Mouse (Mus musculus): ENCODE results near the gene Zfp213.
A peak's percentile ranks its signal among the peaks of the same experiment; 100 is the strongest.

Gene Zfp213

DNA sequence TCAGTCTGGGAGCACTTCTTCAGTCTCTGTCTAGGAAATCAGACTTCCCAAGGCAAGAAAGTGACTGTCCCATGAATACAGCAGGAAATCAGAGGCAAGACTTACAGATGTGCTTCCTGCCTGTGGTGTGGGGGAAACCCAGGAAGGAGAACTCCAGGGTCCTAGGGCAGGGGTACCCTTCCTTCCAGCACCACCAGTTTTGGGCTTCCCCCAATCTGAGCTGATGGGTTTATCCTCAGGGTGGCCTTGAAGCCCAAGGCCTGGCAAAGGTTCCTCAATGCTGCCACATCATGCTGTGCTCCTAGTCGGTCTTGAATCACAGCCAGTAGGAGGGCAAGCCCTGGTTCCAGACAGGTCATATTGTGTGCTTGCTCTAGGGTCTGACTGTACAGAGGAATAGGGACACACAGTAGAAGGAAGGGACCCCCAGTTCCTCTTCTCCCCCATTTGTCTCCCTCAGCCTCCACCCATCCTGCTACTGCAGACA lies 10.4 kb downstream of the Zfp213 start:
- DNase-seq (ENCODE audit: low read depth, low spot score), result no peak
- Histone ChIP-seq H3K36me3 (ENCODE audit: control insufficient read depth, insufficient read depth, low read length, poor library complexity, severe bottlenecking) (peaks cover 2% of the 10 kb centered on the region; the same call in 1 of the 2 replicates), H3K27me3 (ENCODE audit: control insufficient read depth, insufficient read depth, low read length, poor library complexity, severe bottlenecking) (no peaks in the 10 kb centered on the region)

- DNase-seq (ENCODE audit: low read depth, low spot score), result no peak
- H3K27me3 ChIP-seq (ENCODE audit: control insufficient read depth, insufficient read depth, low read length, poor library complexity, severe bottlenecking), result no peaks in the 10 kb centered on the region
- no peaks in the 10 kb centered on the region for H3K36me3 ChIP-seq (ENCODE audit: control insufficient read depth, insufficient read depth, low read length, poor library complexity, severe bottlenecking)
Observed at GRCm38 (mm10) chr17:23552896-23553633, 11.0 kb downstream of the Zfp213 start.

- no peaks in the 10 kb centered on the region for H3K36me3 ChIP-seq (ENCODE audit: control insufficient read depth, insufficient read depth, low read length, poor library complexity, severe bottlenecking)
Observed at GRCm38 (mm10) chr17:23551963-23552362, 12.1 kb downstream of the Zfp213 start.

DNA sequence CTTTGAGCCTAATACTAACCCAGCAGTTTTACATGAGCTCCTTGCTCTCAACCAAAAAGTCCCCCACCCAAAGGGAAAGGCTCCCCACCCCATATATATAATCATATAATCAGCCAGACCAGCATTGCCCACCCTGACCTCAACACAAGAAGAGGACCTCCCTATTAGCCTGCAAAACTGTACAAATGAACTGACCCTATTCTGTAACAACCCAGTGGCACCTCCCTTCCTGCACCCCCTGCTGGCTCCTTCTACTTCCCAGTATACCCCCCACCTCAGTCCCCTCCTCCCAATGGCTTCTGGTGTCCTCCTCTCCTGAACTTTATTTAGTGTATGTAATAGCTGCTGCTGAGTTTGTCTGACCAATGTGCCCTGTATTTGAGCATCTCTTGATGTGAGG lies 12.6 kb downstream of the Zfp213 start:
- no peaks in the 10 kb centered on the region for H3K36me3 ChIP-seq (ENCODE audit: control insufficient read depth, insufficient read depth, low read length, poor library complexity, severe bottlenecking)
- no peaks in the 10 kb centered on the region for H3K27me3 ChIP-seq (ENCODE audit: control insufficient read depth, insufficient read depth, low read length, poor library complexity, severe bottlenecking)
- DNase-seq (ENCODE audit: low read depth, low spot score), result no peak

More at GRCm38 (mm10) chr17:23551963-23552362, 12.1 kb downstream of the Zfp213 start:
- no peak for DNase-seq (ENCODE audit: low read depth, low spot score)
- no peaks in the 10 kb centered on the region for H3K27me3 ChIP-seq (ENCODE audit: control insufficient read depth, insufficient read depth, low read length, poor library complexity, severe bottlenecking)

GRCm38 (mm10) chr17:23550856-23551255 lies 13.2 kb downstream of the Zfp213 start:
- Histone ChIP-seq H3K27me3 (ENCODE audit: control insufficient read depth, insufficient read depth, low read length, poor library complexity, severe bottlenecking) (no peaks in the 10 kb centered on the region), H3K36me3 (ENCODE audit: control insufficient read depth, insufficient read depth, low read length, poor library complexity, severe bottlenecking) (no peaks in the 10 kb centered on the region)
- peak; percentile 50 for DNase-seq (ENCODE audit: low read depth, low spot score)

GRCm38 (mm10) chr17:23550188-23550791 lies 13.7 kb downstream of the Zfp213 start:
- peak; percentile 95 for DNase-seq (ENCODE audit: low read depth, low spot score)
- Histone ChIP-seq H3K27me3 (ENCODE audit: control insufficient read depth, insufficient read depth, low read length, poor library complexity, severe bottlenecking) (no peaks in the 10 kb centered on the region), H3K36me3 (ENCODE audit: control insufficient read depth, insufficient read depth, low read length, poor library complexity, severe bottlenecking) (no peaks in the 10 kb centered on the region)

DNA sequence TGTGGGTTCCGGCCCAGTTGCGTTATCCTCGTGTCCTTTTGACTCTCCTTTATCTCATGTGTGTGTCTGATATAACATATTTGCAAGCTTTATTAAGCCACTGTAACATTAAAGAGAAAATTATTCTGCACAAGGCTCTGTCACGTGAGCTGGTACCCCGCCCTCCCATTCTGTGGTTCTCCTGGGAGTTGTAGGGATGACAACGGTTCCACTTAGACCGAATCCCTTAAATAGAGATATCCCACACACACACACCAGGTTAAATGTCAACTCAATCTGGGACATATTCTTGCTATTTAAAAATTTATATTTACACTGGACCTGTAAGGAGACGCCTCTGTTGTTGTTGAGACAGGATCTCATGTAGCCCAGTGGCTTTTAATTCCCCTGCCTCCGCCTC lies 14.6 kb downstream of the Zfp213 start:
- DNase-seq (ENCODE audit: low read depth, low spot score), result no peak
- Histone ChIP-seq H3K36me3 (ENCODE audit: control insufficient read depth, insufficient read depth, low read length, poor library complexity, severe bottlenecking) (no peaks in the 10 kb centered on the region), H3K27me3 (ENCODE audit: control insufficient read depth, insufficient read depth, low read length, poor library complexity, severe bottlenecking) (no peaks in the 10 kb centered on the region)

GRCm38 (mm10) chr17:23548615-23549014 lies 15.4 kb downstream of the Zfp213 start:
- Histone ChIP-seq H3K36me3 (ENCODE audit: control insufficient read depth, insufficient read depth, low read length, poor library complexity, severe bottlenecking) (no peaks in the 10 kb centered on the region), H3K27me3 (ENCODE audit: control insufficient read depth, insufficient read depth, low read length, poor library complexity, severe bottlenecking) (no peaks in the 10 kb centered on the region)
- peak; percentile 89 for DNase-seq (ENCODE audit: low read depth, low spot score)

DNA sequence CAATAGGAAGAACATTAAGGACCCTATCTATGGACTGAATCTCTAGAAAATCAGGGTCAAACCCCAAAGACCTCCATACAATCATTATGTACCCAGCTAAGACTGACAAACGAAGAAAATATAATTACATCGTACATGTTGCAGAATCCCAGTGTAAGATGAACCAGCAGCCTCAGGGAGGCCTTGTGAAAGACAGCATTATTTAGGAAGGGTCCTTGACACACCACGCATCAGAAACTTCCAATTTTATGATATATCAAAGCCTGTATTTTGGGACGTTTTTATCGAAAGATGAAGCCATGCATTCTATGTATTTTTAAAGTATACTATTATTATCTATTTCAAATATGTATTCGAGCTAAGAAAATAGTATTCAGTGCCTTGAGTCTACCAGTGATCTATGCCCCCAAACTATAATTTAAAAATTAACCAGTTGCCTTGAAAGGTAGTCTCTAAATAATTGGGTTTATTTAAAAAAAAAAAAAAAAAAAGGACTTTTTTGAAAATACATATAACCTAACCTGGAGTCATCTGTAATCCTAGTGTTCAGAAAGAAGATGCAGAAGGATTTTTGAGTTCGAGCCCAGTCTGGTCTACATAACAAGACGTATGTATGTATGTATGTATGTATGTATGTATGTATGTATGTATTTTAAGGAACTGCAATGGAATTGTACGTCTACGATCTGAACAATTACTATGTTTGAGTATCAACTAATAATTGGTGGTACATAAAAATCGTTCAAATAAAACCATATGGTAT lies 16.2 kb downstream of the Zfp213 start:
- no peaks in the 10 kb centered on the region for H3K27me3 ChIP-seq (ENCODE audit: control insufficient read depth, insufficient read depth, low read length, poor library complexity, severe bottlenecking)
- H3K36me3 ChIP-seq (ENCODE audit: control insufficient read depth, insufficient read depth, low read length, poor library complexity, severe bottlenecking), result no peaks in the 10 kb centered on the region
- no peak for DNase-seq (ENCODE audit: low read depth, low spot score)

DNA sequence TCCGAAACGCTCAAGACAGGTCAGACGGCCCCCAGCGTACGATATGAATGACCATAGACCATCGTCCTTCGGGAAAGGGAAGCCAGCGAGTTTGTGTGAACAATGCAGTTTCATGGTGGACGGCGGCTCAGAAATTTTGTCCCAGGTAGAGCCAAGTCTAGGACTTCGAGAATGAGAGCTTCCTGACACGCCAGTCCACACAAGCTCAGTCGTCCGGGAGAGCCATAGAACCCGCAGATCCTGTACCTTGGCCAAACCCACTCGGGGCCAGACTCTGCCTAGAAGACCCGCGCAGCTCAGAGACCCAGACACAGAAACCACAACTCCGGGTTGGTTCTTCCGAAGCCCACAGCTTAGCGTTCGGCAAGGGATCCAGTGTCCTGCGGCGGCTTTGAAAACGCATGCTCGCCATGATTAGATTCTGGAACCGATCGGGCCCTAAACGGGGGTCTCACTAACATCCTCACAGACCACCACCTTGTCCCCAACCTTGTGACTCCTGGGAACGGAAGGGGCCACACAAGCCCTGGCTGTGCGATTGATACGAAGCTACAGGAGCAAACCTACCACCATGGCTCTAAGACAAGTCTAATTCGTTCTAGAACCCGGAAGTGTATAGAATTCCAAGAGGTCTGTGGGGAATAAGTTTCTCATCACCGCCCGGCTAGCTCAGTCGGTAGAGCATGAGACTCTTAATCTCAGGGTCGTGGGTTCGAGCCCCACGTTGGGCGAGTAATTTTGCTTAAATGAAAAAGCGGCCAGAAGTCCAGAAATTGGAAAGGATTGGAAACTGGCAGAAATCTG lies 17.1 kb downstream of the Zfp213 start:
- no peaks in the 10 kb centered on the region for H3K27me3 ChIP-seq (ENCODE audit: control insufficient read depth, insufficient read depth, low read length, poor library complexity, severe bottlenecking)
- DNase-seq (ENCODE audit: low read depth, low spot score), result peak; percentile 92
- H3K36me3 ChIP-seq (ENCODE audit: control insufficient read depth, insufficient read depth, low read length, poor library complexity, severe bottlenecking), result no peaks in the 10 kb centered on the region

GRCm38 (mm10) chr17:23546333-23546701 lies 17.7 kb downstream of the Zfp213 start:
- Histone ChIP-seq H3K36me3 (ENCODE audit: control insufficient read depth, insufficient read depth, low read length, poor library complexity, severe bottlenecking) (no peaks in the 10 kb centered on the region), H3K27me3 (ENCODE audit: control insufficient read depth, insufficient read depth, low read length, poor library complexity, severe bottlenecking) (no peaks in the 10 kb centered on the region)
- peak; percentile 90 for DNase-seq (ENCODE audit: low read depth, low spot score)

GRCm38 (mm10) chr17:23545841-23546240 lies 18.2 kb downstream of the Zfp213 start:
- H3K36me3 ChIP-seq (ENCODE audit: control insufficient read depth, insufficient read depth, low read length, poor library complexity, severe bottlenecking), result no peaks in the 10 kb centered on the region
- peak; percentile 24 for DNase-seq (ENCODE audit: low read depth, low spot score)
- no peaks in the 10 kb centered on the region for H3K27me3 ChIP-seq (ENCODE audit: control insufficient read depth, insufficient read depth, low read length, poor library complexity, severe bottlenecking)

GRCm38 (mm10) chr17:23544766-23545165 lies 19.3 kb downstream of the Zfp213 start:
- no peak for DNase-seq (ENCODE audit: low read depth, low spot score)
- Histone ChIP-seq H3K36me3 (ENCODE audit: control insufficient read depth, insufficient read depth, low read length, poor library complexity, severe bottlenecking) (no peaks in the 10 kb centered on the region), H3K27me3 (ENCODE audit: control insufficient read depth, insufficient read depth, low read length, poor library complexity, severe bottlenecking) (no peaks in the 10 kb centered on the region)

DNA sequence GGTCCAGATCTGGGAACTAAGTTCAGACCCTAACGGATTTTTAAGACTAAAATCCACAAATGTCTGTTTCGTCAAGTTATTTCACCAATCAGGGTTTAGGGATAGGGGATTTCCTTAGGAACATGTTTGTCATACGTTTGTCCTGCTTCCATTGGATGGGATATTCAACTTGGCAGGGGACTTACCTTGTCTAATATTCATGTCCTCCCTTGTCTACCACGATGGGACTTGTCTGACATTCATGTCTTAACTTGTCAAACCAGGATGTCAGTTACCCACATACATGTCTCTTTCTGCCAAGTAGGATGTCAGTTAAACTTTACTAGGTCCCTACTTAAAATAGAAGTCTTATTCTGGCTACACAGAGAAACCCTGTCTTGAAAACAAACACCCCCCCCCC lies 20.1 kb downstream of the Zfp213 start:
- Histone ChIP-seq H3K27me3 (ENCODE audit: control insufficient read depth, insufficient read depth, low read length, poor library complexity, severe bottlenecking) (no peaks in the 10 kb centered on the region), H3K36me3 (ENCODE audit: control insufficient read depth, insufficient read depth, low read length, poor library complexity, severe bottlenecking) (no peaks in the 10 kb centered on the region)
- DNase-seq (ENCODE audit: low read depth, low spot score), result no peak

Data from splenic B cell, adult 2 months (primary cell).